Comparison of ENCODE assay signal across 8 mouse cellular contexts in genomic region chr2:162943148-162943846, GRCm38 (mm10). TPM values are rescaled to one million over a fixed set of nuclear protein-coding genes. Genes with fewer than 3 reads are reported as not detected.
DNase-seq lines count a peak whose midpoint lies in the region; ATAC-seq and TF ChIP-seq lines count a peak whose summit lies in the region.

TSS of gene L3mbtl1 (plus strand) at chr2:162943472.

- H3K4me2 ChIP-seq in forebrain, embryonic 12.5 days = peak within 1 kb of the TSS; percentile 96
- peak within 1 kb of the TSS; percentile 98 for H3K4me2 ChIP-seq in hindbrain, postnatal 0 days (ENCODE audit: low read depth, low read length)
- H3K4me2 ChIP-seq in limb, embryonic 13.5 days (replicated peaks) = peak within 1 kb of the TSS; percentile 97
- peak within 1 kb of the TSS; percentile 91 for H3K4me2 ChIP-seq in neural tube, embryonic 14.5 days (ENCODE audit: low read depth, low read length)

- peak within 1 kb of the TSS; percentile 44 for H3K4me3 ChIP-seq in kidney, adult 2 months (ENCODE audit: insufficient read depth, low read depth, low read length)
- H3K4me3 ChIP-seq in forebrain, embryonic 12.5 days (replicated peaks) = peak within 1 kb of the TSS; percentile 59
- peak within 1 kb of the TSS; percentile 66 for H3K4me3 ChIP-seq in hindbrain, postnatal 0 days (ENCODE audit: low read length)
- H3K4me3 ChIP-seq in limb, embryonic 13.5 days = peak within 1 kb of the TSS; percentile 57
- peak within 1 kb of the TSS; percentile 56 for H3K4me3 ChIP-seq in neural tube, embryonic 14.5 days (ENCODE audit: low read depth, low read length)

- H3K27ac ChIP-seq in kidney, adult 2 months (ENCODE audit: insufficient read depth, low read depth, low read length) = no peak within 1 kb of the TSS
- no peak within 1 kb of the TSS for H3K27ac ChIP-seq in forebrain, embryonic 12.5 days
- peak within 1 kb of the TSS; percentile 80 for H3K27ac ChIP-seq in hindbrain, postnatal 0 days
- H3K27ac ChIP-seq in limb, embryonic 13.5 days = no peak within 1 kb of the TSS
- H3K27ac ChIP-seq in neural tube, embryonic 14.5 days (ENCODE audit: low read depth, low read length) = 0 out of 2 replicates have a peak within 1 kb of the TSS, but pooled peaks have one; percentile 22

- H3K9ac ChIP-seq in forebrain, embryonic 12.5 days = peak within 1 kb of the TSS; percentile 56
- H3K9ac ChIP-seq in hindbrain, postnatal 0 days (replicated peaks; ENCODE audit: low read length) = peak within 1 kb of the TSS; percentile 64
- H3K9ac ChIP-seq in limb, embryonic 13.5 days = peak within 1 kb of the TSS; percentile 68
- H3K9ac ChIP-seq in neural tube, embryonic 14.5 days (replicated peaks; ENCODE audit: low read depth, low read length) = peak within 1 kb of the TSS; percentile 50

- no peaks in the 10 kb centered on the region for H3K27me3 ChIP-seq in kidney, adult 2 months (replicated peaks; ENCODE audit: control insufficient read depth, insufficient read depth, low read length)
- peaks cover 35% of the 10 kb centered on the region for H3K27me3 ChIP-seq in forebrain, embryonic 12.5 days
- no peaks in the 10 kb centered on the region for H3K27me3 ChIP-seq in hindbrain, postnatal 0 days (ENCODE audit: insufficient read depth, low read length)
- H3K27me3 ChIP-seq in limb, embryonic 13.5 days = peaks cover 21% of the 10 kb centered on the region
- H3K27me3 ChIP-seq in neural tube, embryonic 14.5 days (ENCODE audit: control insufficient read depth, insufficient read depth, low read length) = no peaks in the 10 kb centered on the region

- peaks cover 4% of the 10 kb centered on the region for H3K36me3 ChIP-seq in kidney, adult 2 months (ENCODE audit: control insufficient read depth, insufficient read depth, low read length)
- H3K36me3 ChIP-seq in forebrain, embryonic 12.5 days (replicated peaks) = peaks cover 25% of the 10 kb centered on the region
- H3K36me3 ChIP-seq in hindbrain, postnatal 0 days (ENCODE audit: insufficient read depth, low read length) = peaks cover 24% of the 10 kb centered on the region; the same call in 1 of the 2 replicates
- H3K36me3 ChIP-seq in limb, embryonic 13.5 days = peaks cover 28% of the 10 kb centered on the region
- peaks cover 24% of the 10 kb centered on the region for H3K36me3 ChIP-seq in neural tube, embryonic 14.5 days (ENCODE audit: control insufficient read depth, insufficient read depth, low read length)

- DNase-seq in kidney, adult 2 months = peak; percentile 16
- DNase-seq in kidney, adult 9 months = no peak
- DNase-seq in adrenal gland, postnatal 36 days = peak; percentile 58 to 71
- DNase-seq in hindbrain, postnatal 0 days (ENCODE audit: low spot score) = peak; percentile 69
- no peak for DNase-seq in adipocyte (ENCODE audit: low spot score)

- no peaks in the 10 kb centered on the region for H3K9me3 ChIP-seq in forebrain, embryonic 12.5 days
- H3K9me3 ChIP-seq in hindbrain, postnatal 0 days (ENCODE audit: low read length) = no peaks in the 10 kb centered on the region
- no peaks in the 10 kb centered on the region for H3K9me3 ChIP-seq in limb, embryonic 13.5 days
- no peaks in the 10 kb centered on the region for H3K9me3 ChIP-seq in neural tube, embryonic 14.5 days (ENCODE audit: control insufficient read depth, low read length)

- no peak for TF ChIP-seq CTCF in kidney, adult 2 months (conservative IDR thresholded peaks at IDR 0.05; ENCODE audit: insufficient read depth, insufficient read length, low read depth, low read length)
- TF ChIP-seq CTCF in hindbrain, postnatal 0 days (IDR thresholded peaks at IDR 0.05; ENCODE audit: low read depth) = no peak

- no peak for TF ChIP-seq POLR2A in kidney, adult 2 months (IDR thresholded peaks at IDR 0.05; ENCODE audit: low read depth, low read length)

- ATAC-seq in forebrain, embryonic 12.5 days (ENCODE audit: low FRiP score) = peak; percentile 80
- peak; percentile 77 for ATAC-seq in hindbrain, postnatal 0 days
- peak; percentile 68 for ATAC-seq in limb, embryonic 13.5 days (ENCODE audit: low FRiP score, low read depth)
- peak; percentile 88 for ATAC-seq in neural tube, embryonic 14.5 days (ENCODE audit: low read depth)

- WGBS in kidney, adult 2 months = under 1% methylated on average over 39 of the region's 40 CpGs
- WGBS in forebrain, embryonic 12.5 days = under 1% methylated on average over 40 of the region's 40 CpGs
- WGBS in hindbrain, postnatal 0 days = 0% methylated on average over 40 of the region's 40 CpGs
- under 1% methylated on average over 40 of the region's 40 CpGs for WGBS in limb, embryonic 13.5 days
- WGBS in neural tube, embryonic 14.5 days = 1% methylated on average over 40 of the region's 40 CpGs

- 0 out of 2 replicates have a peak, but pooled peaks cover 3% of the 10 kb centered on the region for H3K4me1 ChIP-seq in kidney, adult 2 months (ENCODE audit: control insufficient read depth, insufficient read depth, low read length)
- H3K4me1 ChIP-seq in forebrain, embryonic 12.5 days = peaks cover 17% of the 10 kb centered on the region
- no peaks in the 10 kb centered on the region for H3K4me1 ChIP-seq in hindbrain, postnatal 0 days (ENCODE audit: insufficient read depth, low read length)
- peaks cover 22% of the 10 kb centered on the region for H3K4me1 ChIP-seq in limb, embryonic 13.5 days
- peaks cover 4% of the 10 kb centered on the region; the same call in 1 of the 2 replicates for H3K4me1 ChIP-seq in neural tube, embryonic 14.5 days (ENCODE audit: control insufficient read depth, insufficient read depth, low read length)

RNA-seq across cellular contexts. Expression of gene L3mbtl1, which starts in this region (rescaled TPM):
- polyA plus RNA-seq in kidney, adult 2 months (2012; rRNA removed) = 0.27 and 0.34 TPM in 2 replicates
- total RNA-seq in adrenal gland, postnatal 36 days (2021) = not detected
- 0.11 and 0.82 TPM in 2 replicates for polyA plus RNA-seq in forebrain, embryonic 12.5 days (2016; fragmentation: Nextera tagmentation; extraction: Ambion mirVana)
- total RNA-seq in hindbrain, postnatal 0 days (2014; rRNA removed) = 10.9 and 38.4 TPM in 2 replicates
- polyA plus RNA-seq in hindbrain, postnatal 0 days (2015; fragmentation: Nextera tagmentation; extraction: Ambion mirVana) = 7.5 and 8.1 TPM in 2 replicates
- polyA plus RNA-seq in limb, embryonic 13.5 days (2015; fragmentation: Nextera tagmentation; extraction: Ambion mirVana) = 0.13 and 0.20 TPM in 2 replicates
- 3.2 and 4.0 TPM in 2 replicates for polyA plus RNA-seq in neural tube, embryonic 14.5 days (2014; fragmentation: Nextera tagmentation; extraction: Ambion mirVana)

Comparison
In these comparisons a context has a peak if more than half of its experiments do, and no peak if none do; other contexts are left out.
1. RNA of gene L3mbtl1 (total RNA-seq): 10.9 to 38.4 TPM in hindbrain, postnatal 0 days; not detected in adrenal gland, postnatal 36 days; every median in the first group is over 10 times any median in the second.
2. Peak in DNase-seq and H3K4me3 ChIP-seq in kidney, adult 2 months; RNA of the gene not detected or under 1 TPM.
3. Peak in DNase-seq in adrenal gland, postnatal 36 days; RNA of the gene not detected or under 1 TPM.
4. Peak in ATAC-seq, H3K4me3 ChIP-seq, H3K9ac ChIP-seq and H3K4me2 ChIP-seq in forebrain, embryonic 12.5 days; RNA of the gene not detected or under 1 TPM.
5. Peak in ATAC-seq, H3K4me3 ChIP-seq, H3K9ac ChIP-seq and H3K4me2 ChIP-seq in limb, embryonic 13.5 days; RNA of the gene not detected or under 1 TPM.
6. H3K27ac ChIP-seq: peak in hindbrain, postnatal 0 days (single experiment) and neural tube, embryonic 14.5 days (single experiment); none in kidney, adult 2 months (single experiment), forebrain, embryonic 12.5 days (single experiment) and limb, embryonic 13.5 days (single experiment).
7. Peak in every context shown above with its lines, with median percentiles within 50 percentile points of each other: H3K4me3 ChIP-seq, ATAC-seq, H3K4me2 ChIP-seq and H3K9ac ChIP-seq.